ENCODE assay signal across 14 mouse cellular contexts in genomic region chr9:101649816-101650215, GRCm38 (mm10).
A peak's percentile ranks its signal among the peaks of the same experiment; 100 is the strongest.
DNase-seq lines count a peak whose midpoint lies in the region; ATAC-seq and TF ChIP-seq lines count a peak whose summit lies in the region.
"Had no signal": no experiment of that assay in that cellular context is flagged by ENCODE, and none has a peak within 500 bp of the region (broad histone marks: within the 10 kb centered on the region; RNA-seq: fewer than 3 reads in every experiment).

No protein-coding gene starts in this region.

- no peak for TF ChIP-seq CTCF in stomach, postnatal 0 days (IDR thresholded peaks at IDR 0.05; ENCODE audit: low read depth)

- no peak overlapping the region for H3K27ac ChIP-seq in kidney, embryonic 16.5 days (ENCODE audit: low read length)
- H3K27ac ChIP-seq in hindbrain, embryonic 16.5 days (ENCODE audit: low read depth, low read length): no peak overlapping the region
- H3K27ac ChIP-seq in heart, embryonic 12.5 days (ENCODE audit: poor library complexity, severe bottlenecking): no peak overlapping the region
- no peak overlapping the region for H3K27ac ChIP-seq in stomach, postnatal 0 days (replicated peaks)
- H3K27ac ChIP-seq: embryonic facial prominence, embryonic 13.5 days; heart, embryonic 15.5 days; limb, embryonic 15.5 days had no signal

- no peak for ATAC-seq in kidney, embryonic 16.5 days (ENCODE audit: low FRiP score, low TSS enrichment)
- ATAC-seq in hindbrain, embryonic 16.5 days: peak; percentile 90
- ATAC-seq in heart, embryonic 12.5 days (ENCODE audit: insufficient number of reproducible peaks, low FRiP score): no peak
- no peak for ATAC-seq in stomach, postnatal 0 days (ENCODE audit: low FRiP score, low TSS enrichment)

- 66% methylated on average over 5 of the region's 5 CpGs for WGBS in kidney, embryonic 16.5 days
- 27% methylated on average over 5 of the region's 5 CpGs for WGBS in hindbrain, embryonic 16.5 days
- 79% methylated on average over 5 of the region's 5 CpGs for WGBS in heart, embryonic 12.5 days
- WGBS in stomach, postnatal 0 days: 75% methylated on average over 5 of the region's 5 CpGs

- DNase-seq in cerebellum, postnatal 10 days: peak; percentile 63 to 76
- DNase-seq in cerebellum, adult 11-12 months: no peak
- DNase-seq in kidney, adult 9 months: peak; percentile 22
- DNase-seq in Muller cell, postnatal 12 days (ENCODE audit: inconsistent ontology term): peak; percentile 16
- DNase-seq in stomach, postnatal 0 days (ENCODE audit: low spot score): no peak
- DNase-seq: lung, embryonic 14.5 days; thymus, postnatal 36 days had no signal

- TF ChIP-seq EP300 in stomach, postnatal 0 days (optimal IDR thresholded peaks at IDR 0.05): no peak

- H3K9me3 ChIP-seq in kidney, embryonic 16.5 days (ENCODE audit: low read length): 0 out of 2 replicates have a peak, but pooled peaks cover 2% of the 10 kb centered on the region
- no peaks in the 10 kb centered on the region; the same call in 1 of the 2 replicates for H3K9me3 ChIP-seq in hindbrain, embryonic 16.5 days (ENCODE audit: control insufficient read depth, low read length)
- H3K9me3 ChIP-seq in heart, embryonic 12.5 days (replicated peaks): no peaks in the 10 kb centered on the region
- no peaks in the 10 kb centered on the region for H3K9me3 ChIP-seq in stomach, postnatal 0 days (ENCODE audit: control insufficient read depth, low read length)
- H3K9me3 ChIP-seq: heart, embryonic 15.5 days; limb, embryonic 15.5 days had no signal

- H3K4me1 ChIP-seq in kidney, embryonic 16.5 days (ENCODE audit: insufficient read depth, low read length): no peaks in the 10 kb centered on the region
- H3K4me1 ChIP-seq in hindbrain, embryonic 16.5 days (ENCODE audit: control insufficient read depth, insufficient read depth, low read depth, low read length): no peaks in the 10 kb centered on the region
- no peaks in the 10 kb centered on the region for H3K4me1 ChIP-seq in heart, embryonic 12.5 days (replicated peaks)
- H3K4me1 ChIP-seq in stomach, postnatal 0 days (replicated peaks; ENCODE audit: control insufficient read depth, insufficient read depth): no peaks in the 10 kb centered on the region
- H3K4me1 ChIP-seq: embryonic facial prominence, embryonic 13.5 days; heart, embryonic 15.5 days; limb, embryonic 15.5 days had no signal

- no peak overlapping the region for H3K4me3 ChIP-seq in kidney, embryonic 16.5 days (ENCODE audit: low read length)
- H3K4me3 ChIP-seq in hindbrain, embryonic 16.5 days (ENCODE audit: low read length): no peak overlapping the region
- no peak overlapping the region for H3K4me3 ChIP-seq in heart, embryonic 12.5 days
- no peak overlapping the region for H3K4me3 ChIP-seq in stomach, postnatal 0 days (ENCODE audit: low read depth, low read length)
- H3K4me3 ChIP-seq: embryonic facial prominence, embryonic 13.5 days; heart, embryonic 15.5 days; limb, embryonic 15.5 days had no signal

- H3K9ac ChIP-seq in kidney, embryonic 16.5 days (replicated peaks; ENCODE audit: low read length): no peak overlapping the region
- H3K9ac ChIP-seq in hindbrain, embryonic 16.5 days (ENCODE audit: low read depth, low read length): no peak overlapping the region
- H3K9ac ChIP-seq in heart, embryonic 12.5 days: no peak overlapping the region
- H3K9ac ChIP-seq in stomach, postnatal 0 days (ENCODE audit: low read length): no peak overlapping the region
- H3K9ac ChIP-seq: embryonic facial prominence, embryonic 13.5 days; heart, embryonic 15.5 days; limb, embryonic 15.5 days; lung, embryonic 14.5 days had no signal

- no peaks in the 10 kb centered on the region for H3K27me3 ChIP-seq in kidney, embryonic 16.5 days (ENCODE audit: insufficient read depth, low read length)
- no peaks in the 10 kb centered on the region for H3K27me3 ChIP-seq in hindbrain, embryonic 16.5 days (replicated peaks; ENCODE audit: control insufficient read depth, insufficient read depth, low read length)
- no peaks in the 10 kb centered on the region for H3K27me3 ChIP-seq in heart, embryonic 12.5 days (replicated peaks)
- H3K27me3 ChIP-seq in stomach, postnatal 0 days (ENCODE audit: control insufficient read depth, insufficient read depth, low read length): no peaks in the 10 kb centered on the region
- H3K27me3 ChIP-seq: CH12.LX; embryonic facial prominence, embryonic 13.5 days; heart, embryonic 15.5 days; limb, embryonic 15.5 days had no signal

- H3K4me2 ChIP-seq in kidney, embryonic 16.5 days (replicated peaks; ENCODE audit: low read depth, low read length): no peak overlapping the region
- H3K4me2 ChIP-seq in hindbrain, embryonic 16.5 days (ENCODE audit: low read length): no peak overlapping the region
- no peak overlapping the region for H3K4me2 ChIP-seq in heart, embryonic 12.5 days
- no peak overlapping the region for H3K4me2 ChIP-seq in stomach, postnatal 0 days (replicated peaks; ENCODE audit: low read depth)
- H3K4me2 ChIP-seq: embryonic facial prominence, embryonic 13.5 days; heart, embryonic 15.5 days; limb, embryonic 15.5 days; lung, embryonic 14.5 days had no signal

- H3K36me3 ChIP-seq in kidney, embryonic 16.5 days (ENCODE audit: insufficient read depth, low read length): no peaks in the 10 kb centered on the region
- H3K36me3 ChIP-seq in hindbrain, embryonic 16.5 days (ENCODE audit: control insufficient read depth, insufficient read depth, low read length): no peaks in the 10 kb centered on the region
- H3K36me3 ChIP-seq in heart, embryonic 12.5 days: no peaks in the 10 kb centered on the region
- no peaks in the 10 kb centered on the region for H3K36me3 ChIP-seq in stomach, postnatal 0 days (ENCODE audit: control insufficient read depth, insufficient read depth, low read length)
- H3K36me3 ChIP-seq: embryonic facial prominence, embryonic 13.5 days; heart, embryonic 15.5 days; limb, embryonic 15.5 days had no signal

Comparison
In these comparisons a context has a peak if more than half of its experiments do, and no peak if none do; other contexts are left out.
1. DNase-seq: peak in cerebellum, postnatal 10 days (2 of 2), kidney, adult 9 months (single experiment) and Muller cell, postnatal 12 days (single experiment); none in cerebellum, adult 11-12 months (single experiment) and stomach, postnatal 0 days (single experiment).